Mouse (Mus musculus): ENCODE measurements around the gene 4931428F04Rik. TPM values are rescaled to one million over a fixed set of nuclear protein-coding genes. Genes with fewer than 3 reads are reported as not detected.
A peak's percentile ranks its signal among the peaks of the same experiment; 100 is the strongest.

The 4931428F04Rik gene
- polyA plus RNA-seq, 1 experiment = 24.3 TPM

DNA sequence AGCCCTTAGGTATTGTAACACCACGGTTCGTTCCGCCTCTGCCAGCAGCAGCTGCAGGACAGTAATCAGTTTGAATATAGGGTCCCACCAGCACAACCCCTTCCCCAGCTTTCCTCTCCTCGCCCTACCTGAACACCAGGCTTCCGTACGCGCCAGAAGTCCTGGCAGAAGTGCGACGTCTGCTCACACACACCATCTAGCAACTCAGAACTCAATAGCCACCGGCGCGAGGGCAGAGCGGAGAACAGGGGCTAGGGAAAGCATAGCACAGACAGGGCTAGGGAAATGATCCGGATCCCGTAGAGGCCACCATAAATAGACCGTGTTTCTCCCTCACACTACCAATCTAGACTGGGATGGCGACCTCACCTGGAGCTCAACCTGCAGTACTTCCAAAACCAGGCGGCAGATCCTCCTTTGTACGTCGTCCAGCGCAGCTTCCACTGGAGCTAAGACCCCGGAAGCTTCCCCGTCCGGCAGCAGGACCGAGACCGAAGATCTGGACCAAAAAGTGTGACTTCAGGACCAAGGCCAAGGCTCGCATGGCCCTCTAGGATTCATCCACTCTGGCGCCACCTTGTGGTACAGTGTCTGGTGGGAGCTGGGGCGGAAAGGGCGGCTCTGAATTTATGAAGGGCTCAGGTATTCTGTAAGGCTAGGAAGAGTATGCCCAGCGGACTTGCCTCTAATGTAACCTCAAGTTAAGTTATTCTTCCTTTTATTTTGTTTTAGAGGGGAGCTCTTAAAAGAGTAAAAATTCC is 1.1 kb upstream of the 4931428F04Rik start:
- Histone ChIP-seq H3K27ac (ENCODE audit: insufficient read depth, low read length) (no peak overlapping the region), H3K4me3 (ENCODE audit: insufficient read depth, low read length) (no peak overlapping the region; the same call in 1 of the 2 replicates), H3K4me1 (ENCODE audit: control insufficient read depth, insufficient read depth, low read length) (peaks cover 2% of the 10 kb centered on the region; the same call in 1 of the 2 replicates)
- TF ChIP-seq CTCF (IDR thresholded peaks at IDR 0.05; ENCODE audit: extremely low read depth, insufficient read depth, low read length) = peak; percentile 71
- no peak for TF ChIP-seq POLR2A (IDR thresholded peaks at IDR 0.05; ENCODE audit: extremely low read depth, insufficient read depth, low read length)

GRCm38 (mm10) chr8:105288958-105289732 is 519 bp downstream of the 4931428F04Rik start:
- Histone ChIP-seq H3K4me1 (ENCODE audit: control insufficient read depth, insufficient read depth, low read length) (peaks cover 2% of the 10 kb centered on the region; the same call in 1 of the 2 replicates), H3K27ac (ENCODE audit: insufficient read depth, low read length) (peak overlapping the region; percentile 18; the same call in 1 of the 2 replicates), H3K4me3 (ENCODE audit: insufficient read depth, low read length) (peak overlapping the region; percentile 43)
- TF ChIP-seq POLR2A (IDR thresholded peaks at IDR 0.05; ENCODE audit: extremely low read depth, insufficient read depth, low read length) (peak; percentile 58; the same call in 1 of the 2 replicates), CTCF (IDR thresholded peaks at IDR 0.05; ENCODE audit: extremely low read depth, insufficient read depth, low read length) (no peak)

DNA sequence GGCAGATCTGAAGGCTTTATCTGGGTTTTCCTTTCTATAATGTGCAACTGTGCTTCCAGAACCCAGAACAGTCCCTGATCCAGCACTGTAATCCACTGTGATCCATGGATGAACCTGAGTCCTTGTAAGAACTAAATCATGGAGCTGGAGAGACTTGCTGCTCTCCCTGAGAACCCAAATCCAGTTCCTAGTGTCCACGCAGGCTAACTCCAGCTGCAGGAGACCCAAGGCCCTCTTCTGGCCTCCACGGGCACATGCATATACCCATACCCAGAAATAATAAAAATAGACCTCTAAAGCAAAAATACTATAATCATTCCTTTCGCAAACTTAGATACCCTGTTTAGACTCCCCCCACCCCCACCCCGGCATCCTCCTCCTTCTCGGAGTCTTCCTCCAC is 1.4 kb downstream of the 4931428F04Rik start:
- TF ChIP-seq CTCF (IDR thresholded peaks at IDR 0.05; ENCODE audit: extremely low read depth, insufficient read depth, low read length) (no peak), POLR2A (IDR thresholded peaks at IDR 0.05; ENCODE audit: extremely low read depth, insufficient read depth, low read length) (no peak)
- Histone ChIP-seq H3K4me3 (ENCODE audit: insufficient read depth, low read length) (peak overlapping the region; percentile 43), H3K4me1 (ENCODE audit: control insufficient read depth, insufficient read depth, low read length) (peaks cover 2% of the 10 kb centered on the region; the same call in 1 of the 2 replicates), H3K27ac (ENCODE audit: insufficient read depth, low read length) (no peak overlapping the region)

- no peak overlapping the region for H3K4me3 ChIP-seq (ENCODE audit: insufficient read depth, low read length)
- TF ChIP-seq POLR2A (IDR thresholded peaks at IDR 0.05; ENCODE audit: extremely low read depth, insufficient read depth, low read length) (no peak), CTCF (IDR thresholded peaks at IDR 0.05; ENCODE audit: extremely low read depth, insufficient read depth, low read length) (no peak)
- peaks cover 2% of the 10 kb centered on the region for H3K4me1 ChIP-seq (ENCODE audit: control insufficient read depth, insufficient read depth, low read length)
- no peak overlapping the region for H3K27ac ChIP-seq (ENCODE audit: insufficient read depth, low read length)
Measured at GRCm38 (mm10) chr8:105286907-105287306, 2.8 kb downstream of the 4931428F04Rik start.

DNA sequence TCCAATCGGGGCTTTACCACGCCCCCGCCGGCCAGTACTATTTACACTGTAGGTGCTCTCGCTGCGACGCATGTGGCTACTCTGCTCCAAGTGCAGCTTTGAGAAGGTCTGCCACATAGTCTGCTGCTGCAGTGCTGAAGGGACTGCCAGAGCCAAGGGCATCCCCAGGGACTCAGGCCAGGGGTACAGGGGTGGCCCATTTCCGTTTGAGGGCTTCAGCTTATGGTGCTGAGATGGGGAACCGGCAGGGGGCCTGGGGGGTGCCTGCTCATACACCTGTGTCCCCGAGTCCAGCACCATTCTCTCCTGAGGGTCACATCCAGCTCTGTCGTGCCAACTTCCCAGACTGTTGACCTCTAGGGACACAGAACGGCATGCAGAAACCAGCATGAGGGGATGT is 4.2 kb downstream of the 4931428F04Rik start:
- H3K4me1 ChIP-seq (ENCODE audit: control insufficient read depth, insufficient read depth, low read length) = peaks cover 2% of the 10 kb centered on the region
- H3K4me3 ChIP-seq (ENCODE audit: insufficient read depth, low read length) = no peak overlapping the region
- TF ChIP-seq CTCF (IDR thresholded peaks at IDR 0.05; ENCODE audit: extremely low read depth, insufficient read depth, low read length) (no peak), POLR2A (IDR thresholded peaks at IDR 0.05; ENCODE audit: extremely low read depth, insufficient read depth, low read length) (no peak)
- no peak overlapping the region for H3K27ac ChIP-seq (ENCODE audit: insufficient read depth, low read length)

DNA sequence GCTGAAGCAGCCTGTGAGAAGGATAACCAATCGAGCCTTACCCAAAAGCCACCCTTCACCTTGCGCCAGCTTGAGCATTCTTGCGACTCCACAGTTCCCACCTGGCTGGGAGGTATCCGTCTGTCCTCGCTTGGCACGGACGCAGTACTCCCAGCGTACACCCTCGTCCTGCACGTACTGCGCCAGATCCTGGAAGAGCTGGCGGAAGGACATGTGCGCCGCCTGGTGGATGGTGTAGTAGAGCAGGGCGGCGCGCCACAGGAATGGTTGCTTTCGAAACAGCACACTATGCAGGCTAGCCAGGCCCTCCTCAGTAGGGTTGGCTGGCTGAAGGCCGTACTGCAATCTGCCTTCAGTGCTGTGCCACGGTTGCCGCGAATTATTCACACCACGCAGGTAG is 6.6 kb downstream of the 4931428F04Rik start:
- Histone ChIP-seq H3K4me3 (ENCODE audit: insufficient read depth, low read length) (no peak overlapping the region), H3K27ac (ENCODE audit: insufficient read depth, low read length) (no peak overlapping the region), H3K4me1 (ENCODE audit: control insufficient read depth, insufficient read depth, low read length) (peaks cover 4% of the 10 kb centered on the region)
- TF ChIP-seq POLR2A (IDR thresholded peaks at IDR 0.05; ENCODE audit: extremely low read depth, insufficient read depth, low read length) = no peak
- peak; percentile 42 for TF ChIP-seq CTCF (IDR thresholded peaks at IDR 0.05; ENCODE audit: extremely low read depth, insufficient read depth, low read length)

DNA sequence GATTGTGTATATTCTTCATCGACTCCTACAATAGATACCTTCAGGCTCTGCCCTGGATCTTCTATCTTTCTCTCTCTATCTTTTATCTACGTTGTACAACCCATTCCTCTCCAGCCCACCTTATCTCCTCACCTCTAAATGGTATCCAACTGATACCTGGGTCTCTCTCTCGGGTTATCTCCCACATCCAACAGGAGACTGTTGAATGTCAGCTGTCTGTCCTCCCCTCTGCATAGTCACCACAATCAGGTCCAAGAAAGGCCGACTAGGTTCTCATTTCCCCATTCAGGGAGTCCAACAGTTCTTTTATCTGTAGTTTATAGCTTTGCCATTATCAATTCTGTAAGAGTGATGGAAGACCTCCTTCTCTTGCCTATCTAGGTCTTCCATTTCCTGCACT is 7.4 kb downstream of the 4931428F04Rik start:
- Histone ChIP-seq H3K4me3 (ENCODE audit: insufficient read depth, low read length) (no peak overlapping the region), H3K27ac (ENCODE audit: insufficient read depth, low read length) (no peak overlapping the region), H3K4me1 (ENCODE audit: control insufficient read depth, insufficient read depth, low read length) (peaks cover 3% of the 10 kb centered on the region)
- TF ChIP-seq POLR2A (IDR thresholded peaks at IDR 0.05; ENCODE audit: extremely low read depth, insufficient read depth, low read length) (no peak), CTCF (IDR thresholded peaks at IDR 0.05; ENCODE audit: extremely low read depth, insufficient read depth, low read length) (no peak)

GRCm38 (mm10) chr8:105281821-105282220 is 7.8 kb downstream of the 4931428F04Rik start:
- TF ChIP-seq CTCF (IDR thresholded peaks at IDR 0.05; ENCODE audit: extremely low read depth, insufficient read depth, low read length) (no peak), POLR2A (IDR thresholded peaks at IDR 0.05; ENCODE audit: extremely low read depth, insufficient read depth, low read length) (no peak)
- Histone ChIP-seq H3K4me3 (ENCODE audit: insufficient read depth, low read length) (no peak overlapping the region), H3K4me1 (ENCODE audit: control insufficient read depth, insufficient read depth, low read length) (peaks cover 3% of the 10 kb centered on the region), H3K27ac (ENCODE audit: insufficient read depth, low read length) (no peak overlapping the region)

GRCm38 (mm10) chr8:105280567-105280966 is 9.1 kb downstream of the 4931428F04Rik start:
- TF ChIP-seq POLR2A (IDR thresholded peaks at IDR 0.05; ENCODE audit: extremely low read depth, insufficient read depth, low read length) = no peak
- TF ChIP-seq CTCF (IDR thresholded peaks at IDR 0.05; ENCODE audit: extremely low read depth, insufficient read depth, low read length) = no peak
- no peak overlapping the region for H3K4me3 ChIP-seq (ENCODE audit: insufficient read depth, low read length)
- no peak overlapping the region for H3K27ac ChIP-seq (ENCODE audit: insufficient read depth, low read length)
- peaks cover 3% of the 10 kb centered on the region for H3K4me1 ChIP-seq (ENCODE audit: control insufficient read depth, insufficient read depth, low read length)

Data from cortical plate, adult 2 months (tissue).